Mouse (Mus musculus) lung, embryonic 15.5 days (tissue): ENCODE data around the gene Bag3. TPM values are rescaled to one million over a fixed set of nuclear protein-coding genes. Genes with fewer than 3 reads are reported as not detected.

Experiments
- ATAC-seq: fragments of 200-750 bp; cut with Nextera tagmentation; 2 replicates; pipeline ENCODE4 v1.8.0; 2017; ENCODE audit warnings: moderate number of reproducible peaks, borderline replicate concordance; ENCODE audit not compliant: low FRiP score, low TSS enrichment; ENCODE audit errors: extremely low read depth
- H3K27ac ChIP-seq: fragments of 300-500 bp; sonication (generic); 2 replicates; pipeline ENCODE4 v1.5.1; 2015; ENCODE audit warnings: moderate library complexity, mild to moderate bottlenecking, inconsistent platforms
- H3K27me3 ChIP-seq: fragments of 300-500 bp; sonication (generic); 2 replicates; pipeline ENCODE4 v1.6.1; 2015; ENCODE audit warnings: inconsistent platforms
- H3K36me3 ChIP-seq: fragments of 300-500 bp; sonication (generic); 2 replicates; pipeline ENCODE4 v1.6.1; 2015; ENCODE audit warnings: inconsistent platforms
- H3K4me1 ChIP-seq: fragments of 300-500 bp; sonication (generic); 2 replicates; pipeline ENCODE4 v1.6.1; 2015; ENCODE audit warnings: inconsistent platforms
- H3K4me2 ChIP-seq: fragments of 300-500 bp; sonication (generic); 2 replicates; pipeline ENCODE4 v1.6.1; 2015; ENCODE audit warnings: inconsistent platforms, mild to moderate bottlenecking, moderate library complexity
- H3K4me3 ChIP-seq: fragments of 300-500 bp; sonication (generic); 2 replicates; pipeline ENCODE4 v1.5.1; 2015; ENCODE audit warnings: mild to moderate bottlenecking, inconsistent platforms
- H3K9ac ChIP-seq: fragments of 300-500 bp; sonication (generic); 2 replicates; pipeline ENCODE4 v1.6.1; 2015; ENCODE audit warnings: inconsistent platforms
- H3K9me3 ChIP-seq: fragments of 300-500 bp; sonication (generic); 2 replicates; pipeline ENCODE4 v1.6.1; 2016; ENCODE audit warnings: inconsistent platforms
- WGBS: fragments of 180-500 bp; shearing (Covaris S2); methylation state at CpG from one replicate; pipeline ENCODE4 v1.1.7; 2015; 5-methylcytosine and 5-hydroxymethylcytosine counted together
- polyA plus RNA-seq: library from polyadenylated mRNA; unstranded; fragments of >200 nt; fragmentation: Nextera tagmentation; extraction: Ambion mirVana; gene quantifications from 2 replicates; pipeline ENCODE4 v1.2.1, GENCODE M21; 2015

The Bag3 gene
- polyA plus RNA-seq, 1 experiment from 2014 or later = 18.4 TPM

- 0 out of 2 replicates have a peak overlapping the region, but pooled peaks have one; percentile 8 for H3K27ac ChIP-seq
- no peak overlapping the region for H3K9ac ChIP-seq
- 74% methylated on average over 5 of the region's 5 CpGs for WGBS
- no peak overlapping the region for H3K4me3 ChIP-seq
- H3K4me1 ChIP-seq = peaks cover 46% of the 10 kb centered on the region
- no peaks in the 10 kb centered on the region for H3K27me3 ChIP-seq
- no peaks in the 10 kb centered on the region for H3K9me3 ChIP-seq
- no peak overlapping the region for H3K4me2 ChIP-seq
- no peak for ATAC-seq
- peaks cover 18% of the 10 kb centered on the region; the same call in 1 of the 2 replicates for H3K36me3 ChIP-seq
These were observed 15.4 kb downstream of the Bag3 start for GRCm38 (mm10) chr7:128538769-128539168.

GRCm38 (mm10) chr7:128540111-128540510, 16.7 kb downstream of the Bag3 start:
- H3K36me3 ChIP-seq = peaks cover 25% of the 10 kb centered on the region
- peaks cover 33% of the 10 kb centered on the region for H3K4me1 ChIP-seq
- H3K9ac ChIP-seq = no peak overlapping the region
- no peaks in the 10 kb centered on the region for H3K27me3 ChIP-seq
- no peak overlapping the region for H3K4me2 ChIP-seq
- WGBS = 91% methylated on average over 13 of the region's 13 CpGs
- no peak overlapping the region for H3K4me3 ChIP-seq
- ATAC-seq = no peak
- H3K9me3 ChIP-seq = no peaks in the 10 kb centered on the region
- H3K27ac ChIP-seq = no peak overlapping the region

GRCm38 (mm10) chr7:128540734-128541133, 17.3 kb downstream of the Bag3 start:
- H3K27ac ChIP-seq = no peak overlapping the region
- no peak overlapping the region for H3K9ac ChIP-seq
- 84% methylated on average over 16 of the region's 16 CpGs for WGBS
- peaks cover 27% of the 10 kb centered on the region for H3K4me1 ChIP-seq
- H3K36me3 ChIP-seq = peaks cover 32% of the 10 kb centered on the region
- H3K27me3 ChIP-seq = no peaks in the 10 kb centered on the region
- H3K9me3 ChIP-seq = no peaks in the 10 kb centered on the region
- ATAC-seq = no peak
- no peak overlapping the region for H3K4me2 ChIP-seq
- no peak overlapping the region for H3K4me3 ChIP-seq

- ATAC-seq = no peak
- Histone ChIP-seq H3K4me2 (no peak overlapping the region), H3K4me3 (no peak overlapping the region), H3K27ac (no peak overlapping the region), H3K27me3 (no peaks in the 10 kb centered on the region), H3K4me1 (peaks cover 23% of the 10 kb centered on the region), H3K36me3 (peaks cover 36% of the 10 kb centered on the region), H3K9me3 (no peaks in the 10 kb centered on the region), H3K9ac (no peak overlapping the region)
- WGBS = 67% methylated on average over 9 of the region's 9 CpGs
These were observed 17.8 kb downstream of the Bag3 start for GRCm38 (mm10) chr7:128541186-128541585.

GRCm38 (mm10) chr7:128541771-128542170, 18.4 kb downstream of the Bag3 start:
- no peak for ATAC-seq
- H3K36me3 ChIP-seq = peaks cover 42% of the 10 kb centered on the region
- H3K4me2 ChIP-seq = no peak overlapping the region
- H3K27ac ChIP-seq = no peak overlapping the region
- WGBS = 82% methylated on average over 17 of the region's 17 CpGs
- no peak overlapping the region for H3K4me3 ChIP-seq
- H3K9ac ChIP-seq = no peak overlapping the region
- no peaks in the 10 kb centered on the region for H3K9me3 ChIP-seq
- peaks cover 17% of the 10 kb centered on the region for H3K4me1 ChIP-seq
- no peaks in the 10 kb centered on the region for H3K27me3 ChIP-seq

- H3K4me2 ChIP-seq = no peak overlapping the region
- peaks cover 49% of the 10 kb centered on the region for H3K36me3 ChIP-seq
- H3K4me1 ChIP-seq = peaks cover 13% of the 10 kb centered on the region
- no peak overlapping the region for H3K4me3 ChIP-seq
- no peak overlapping the region for H3K9ac ChIP-seq
- no peaks in the 10 kb centered on the region for H3K27me3 ChIP-seq
- no peak for ATAC-seq
- WGBS = 41% methylated on average over 4 of the region's 4 CpGs
- H3K9me3 ChIP-seq = no peaks in the 10 kb centered on the region
- H3K27ac ChIP-seq = no peak overlapping the region
These were observed 19.1 kb downstream of the Bag3 start for GRCm38 (mm10) chr7:128542488-128542887.

- Histone ChIP-seq H3K9me3 (no peaks in the 10 kb centered on the region), H3K4me1 (peaks cover 5% of the 10 kb centered on the region), H3K27me3 (no peaks in the 10 kb centered on the region), H3K9ac (no peak overlapping the region), H3K4me2 (no peak overlapping the region), H3K27ac (no peak overlapping the region), H3K36me3 (peaks cover 57% of the 10 kb centered on the region), H3K4me3 (no peak overlapping the region)
- WGBS = 59% methylated on average over 14 of the region's 14 CpGs
- no peak for ATAC-seq
These were observed 19.9 kb downstream of the Bag3 start for GRCm38 (mm10) chr7:128543148-128543855.

GRCm38 (mm10) chr7:128543961-128544360, 20.5 kb downstream of the Bag3 start:
- Histone ChIP-seq H3K36me3 (peaks cover 60% of the 10 kb centered on the region), H3K4me2 (no peak overlapping the region), H3K27ac (no peak overlapping the region), H3K9me3 (no peaks in the 10 kb centered on the region), H3K27me3 (no peaks in the 10 kb centered on the region), H3K4me1 (peaks cover under 1% of the 10 kb centered on the region; the same call in 1 of the 2 replicates), H3K4me3 (no peak overlapping the region), H3K9ac (no peak overlapping the region)
- WGBS = 86% methylated on average over 3 of the region's 3 CpGs
- no peak for ATAC-seq

GRCm38 (mm10) chr7:128544566-128545262, 21.3 kb downstream of the Bag3 start:
- Histone ChIP-seq H3K36me3 (peaks cover 60% of the 10 kb centered on the region), H3K27me3 (no peaks in the 10 kb centered on the region), H3K27ac (no peak overlapping the region), H3K9me3 (no peaks in the 10 kb centered on the region), H3K4me1 (peaks cover 8% of the 10 kb centered on the region), H3K9ac (no peak overlapping the region), H3K4me3 (no peak overlapping the region), H3K4me2 (no peak overlapping the region)
- 89% methylated on average over 7 of the region's 7 CpGs for WGBS
- ATAC-seq = no peak

GRCm38 (mm10) chr7:128546031-128546430, 22.6 kb downstream of the Bag3 start:
- no peak for ATAC-seq
- Histone ChIP-seq H3K9ac (no peak overlapping the region), H3K4me2 (no peak overlapping the region), H3K36me3 (peaks cover 55% of the 10 kb centered on the region), H3K27me3 (no peaks in the 10 kb centered on the region), H3K4me1 (peaks cover 9% of the 10 kb centered on the region), H3K9me3 (no peaks in the 10 kb centered on the region), H3K4me3 (no peak overlapping the region), H3K27ac (no peak overlapping the region)
- 94% methylated on average over 8 of the region's 8 CpGs for WGBS

- Histone ChIP-seq H3K9me3 (no peaks in the 10 kb centered on the region), H3K27ac (peak overlapping the region; percentile 30; the same call in 1 of the 2 replicates), H3K4me2 (no peak overlapping the region), H3K9ac (no peak overlapping the region), H3K27me3 (no peaks in the 10 kb centered on the region), H3K4me3 (no peak overlapping the region), H3K36me3 (peaks cover 42% of the 10 kb centered on the region), H3K4me1 (peaks cover 15% of the 10 kb centered on the region)
- no peak for ATAC-seq
- 17% methylated on average over 4 of the region's 4 CpGs for WGBS
These were observed 25.7 kb downstream of the Bag3 start for GRCm38 (mm10) chr7:128549137-128549536.

GRCm38 (mm10) chr7:128550328-128551086, 27.1 kb downstream of the Bag3 start:
- no peaks in the 10 kb centered on the region for H3K27me3 ChIP-seq
- H3K4me3 ChIP-seq = no peak overlapping the region
- H3K36me3 ChIP-seq = peaks cover 30% of the 10 kb centered on the region
- no peak overlapping the region for H3K27ac ChIP-seq
- ATAC-seq = no peak
- WGBS = 25% methylated on average over 1 of the region's 1 CpGs
- peaks cover 15% of the 10 kb centered on the region for H3K4me1 ChIP-seq
- H3K4me2 ChIP-seq = no peak overlapping the region
- H3K9ac ChIP-seq = no peak overlapping the region
- no peaks in the 10 kb centered on the region for H3K9me3 ChIP-seq
